Mouse (Mus musculus) urinary bladder, postnatal 4 days (tissue): ENCODE data around the gene Ech1.

Source experiments
- DNase-seq, 2 experiments: peaks; one replicate each; pipeline ENCODE4 v3.0.0; 2021 to 2022; ENCODE audit warnings: low spot score in 2 of 2

The Ech1 gene

GRCm38 (mm10) chr7:28862817-28863499 lies 37.9 kb downstream of the Ech1 start:
- no peak for DNase-seq

DNA sequence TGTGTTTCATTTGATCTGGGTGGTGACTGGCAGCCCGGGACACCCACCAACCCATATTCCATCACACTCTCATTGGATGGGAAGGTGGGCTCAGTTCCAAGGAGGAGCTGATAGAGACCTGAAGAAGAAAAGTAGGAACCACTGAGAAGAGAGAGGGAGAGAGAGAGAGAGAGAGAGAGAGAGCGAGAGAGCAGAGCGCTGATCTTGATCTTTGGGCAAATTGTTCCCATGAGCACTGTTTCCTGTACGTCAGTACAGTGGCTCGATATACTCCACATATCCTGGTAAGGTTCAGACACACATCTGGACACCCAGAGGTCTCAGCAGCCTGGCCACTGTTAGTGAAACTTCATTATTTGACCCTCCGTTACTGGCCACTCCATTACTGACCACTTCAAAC lies 38.5 kb downstream of the Ech1 start, which contains the start of gene Lgals7:
Gene Lgals7 (plus strand): TSS at position 314 of the 400 bp plus-strand sequence.
- no peak for DNase-seq

DNA sequence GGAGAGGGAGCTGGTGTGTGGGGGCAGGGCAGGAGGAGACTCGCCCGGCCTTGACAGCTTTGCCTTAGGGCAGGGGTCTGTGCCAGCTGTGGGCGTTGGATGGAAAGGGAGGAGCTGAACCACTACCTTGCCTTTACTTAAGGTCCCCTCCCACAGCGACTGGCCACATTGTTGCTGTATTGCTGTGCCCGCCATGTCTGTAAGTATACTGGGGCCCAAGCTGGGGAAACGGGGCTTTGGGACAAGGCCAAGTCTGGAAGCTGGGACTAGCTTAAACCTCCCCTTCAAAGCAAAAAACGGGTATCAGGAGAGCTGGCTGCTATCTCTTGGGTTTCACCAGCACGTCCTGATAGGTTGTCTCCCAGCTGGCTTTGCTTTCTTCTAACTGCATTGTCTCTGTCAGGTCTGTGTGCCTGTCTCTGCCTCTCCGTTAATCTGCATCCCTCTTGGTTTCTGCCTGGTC lies 39.3 kb downstream of the Ech1 start:
- peak in 1 of 2 experiments; percentile 47 for DNase-seq

GRCm38 (mm10) chr7:28865481-28866300 lies 40.7 kb downstream of the Ech1 start:
- peak; percentile 79 to 84 for DNase-seq

- DNase-seq, result no peak
Measured at GRCm38 (mm10) chr7:28866769-28867507, 41.9 kb downstream of the Ech1 start.

DNA sequence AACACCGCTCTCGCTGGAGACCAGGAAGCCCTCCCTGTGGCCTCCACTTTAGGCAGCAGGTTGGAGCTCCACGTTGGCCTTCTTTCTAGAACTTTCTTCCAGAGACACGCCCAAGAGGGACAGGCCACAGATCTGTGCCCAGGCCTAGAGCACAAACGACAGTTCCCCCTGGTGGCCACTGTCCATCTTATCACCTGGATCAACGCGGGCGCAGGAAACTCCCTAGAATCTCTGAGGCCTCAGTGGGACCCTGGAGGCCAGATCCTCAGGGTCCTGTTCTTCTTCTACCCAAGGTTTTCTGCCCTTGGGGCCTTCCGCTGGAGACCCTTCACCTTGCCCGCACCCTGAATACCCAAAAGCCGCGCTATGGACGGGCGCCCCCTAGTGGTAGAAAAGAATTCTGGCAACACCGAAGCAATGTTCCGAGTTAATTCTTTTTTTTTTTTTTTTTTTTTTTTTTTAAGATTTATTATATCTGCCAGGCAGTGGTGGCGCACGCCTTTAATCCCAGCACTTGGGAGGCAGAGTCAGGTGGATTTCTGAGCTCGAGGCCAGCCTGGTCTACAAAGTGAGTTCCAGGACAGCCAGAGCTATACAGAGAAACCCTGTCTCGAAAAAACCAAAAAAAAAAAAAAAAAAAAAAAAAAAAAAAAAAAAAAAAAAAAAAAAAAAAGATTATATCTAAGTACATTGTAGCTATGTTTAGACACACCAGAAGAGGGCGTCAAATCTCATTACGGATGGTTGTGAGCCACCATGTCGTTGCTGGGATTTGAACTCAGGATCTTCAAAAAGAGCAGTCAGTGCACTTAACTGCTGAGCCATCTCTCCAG lies 42.7 kb downstream of the Ech1 start:
- DNase-seq, result peak; percentile 51 to 77

GRCm38 (mm10) chr7:28870901-28871664 lies 46.1 kb downstream of the Ech1 start:
- DNase-seq, result no peak

DNA sequence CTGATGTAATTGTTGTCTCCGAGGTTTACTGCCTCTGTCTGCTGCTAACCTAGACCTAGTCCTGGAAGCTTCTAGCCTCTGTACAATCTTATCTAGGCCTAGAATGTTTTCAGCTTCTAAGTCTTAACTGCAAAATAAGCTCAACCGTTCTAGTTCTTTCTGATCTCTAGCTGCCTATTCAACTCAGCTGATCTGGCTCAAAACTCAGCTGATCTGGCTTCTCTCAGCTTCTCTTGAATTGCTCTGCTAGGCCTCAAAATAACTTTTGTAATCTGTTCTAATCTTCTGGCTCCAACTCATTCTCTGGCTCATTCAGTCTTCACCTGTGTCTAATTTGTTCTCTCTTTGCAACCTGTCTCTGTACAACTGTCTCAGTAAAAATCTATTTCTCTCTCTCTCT lies 49.5 kb downstream of the Ech1 start:
- DNase-seq, result no peak

GRCm38 (mm10) chr7:28876099-28876498 lies 51.1 kb downstream of the Ech1 start:
- DNase-seq, result no peak

DNA sequence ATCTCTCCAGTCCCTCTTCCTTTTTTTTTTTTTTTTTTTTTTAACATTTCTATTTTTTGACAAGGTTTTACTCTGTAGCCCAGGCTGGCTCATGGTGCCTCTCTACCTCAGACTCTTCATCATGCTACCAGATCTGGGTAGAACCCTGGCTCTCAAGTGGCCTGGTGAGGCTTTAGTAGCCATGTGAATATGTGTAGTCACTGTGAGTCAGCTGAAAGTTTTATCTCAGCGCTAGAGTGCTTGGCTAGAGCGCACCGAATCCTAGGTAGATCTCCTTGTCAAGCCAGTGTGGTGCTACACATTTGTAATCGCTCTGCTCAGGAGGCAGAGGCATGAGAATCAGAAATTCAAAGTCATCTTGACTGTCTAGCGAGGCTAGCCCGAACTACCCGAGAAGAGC lies 52.1 kb downstream of the Ech1 start:
- DNase-seq, result no peak

DNA sequence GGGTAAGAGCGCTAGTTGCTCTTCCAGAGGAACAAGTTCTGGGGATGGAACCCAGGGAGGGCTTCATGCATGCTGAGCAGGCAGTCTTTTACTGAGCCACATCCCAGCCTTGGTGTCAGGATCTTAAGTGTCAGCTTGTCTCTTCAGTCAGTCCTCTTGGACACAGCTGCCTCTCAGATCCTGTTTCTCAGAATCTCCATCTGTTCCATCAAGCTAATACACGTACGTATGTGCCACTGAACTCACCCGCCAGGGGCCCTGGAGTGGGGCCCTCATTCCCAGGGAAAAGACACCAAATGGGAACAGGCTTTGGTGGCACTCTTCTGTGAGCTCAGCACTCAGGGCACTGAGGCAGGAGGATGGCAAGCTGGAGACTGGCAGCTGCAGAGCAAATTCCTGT lies 52.8 kb downstream of the Ech1 start:
- no peak for DNase-seq

DNA sequence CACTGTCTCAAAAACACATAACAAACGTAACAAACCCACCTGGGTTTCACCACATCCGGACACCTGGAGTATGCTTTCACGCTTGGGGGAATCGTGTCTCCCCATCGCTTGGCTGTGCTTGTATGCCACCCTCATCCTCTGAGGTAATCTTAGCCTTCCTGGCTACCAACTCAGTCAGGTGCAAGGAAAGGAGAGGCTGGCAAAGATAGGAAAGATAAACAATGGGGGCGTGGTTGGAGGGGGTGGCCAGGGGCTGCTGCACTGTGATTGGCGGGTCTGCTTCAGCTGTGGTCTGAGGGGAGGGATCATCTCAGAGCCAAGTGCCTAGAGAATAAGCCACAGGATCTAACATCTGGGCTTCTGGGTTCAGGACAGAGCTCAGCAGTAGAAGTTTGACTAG lies 54.6 kb downstream of the Ech1 start:
- DNase-seq, result no peak

- DNase-seq, result no peak
Measured at GRCm38 (mm10) chr7:28880554-28880953, 55.5 kb downstream of the Ech1 start.

DNA sequence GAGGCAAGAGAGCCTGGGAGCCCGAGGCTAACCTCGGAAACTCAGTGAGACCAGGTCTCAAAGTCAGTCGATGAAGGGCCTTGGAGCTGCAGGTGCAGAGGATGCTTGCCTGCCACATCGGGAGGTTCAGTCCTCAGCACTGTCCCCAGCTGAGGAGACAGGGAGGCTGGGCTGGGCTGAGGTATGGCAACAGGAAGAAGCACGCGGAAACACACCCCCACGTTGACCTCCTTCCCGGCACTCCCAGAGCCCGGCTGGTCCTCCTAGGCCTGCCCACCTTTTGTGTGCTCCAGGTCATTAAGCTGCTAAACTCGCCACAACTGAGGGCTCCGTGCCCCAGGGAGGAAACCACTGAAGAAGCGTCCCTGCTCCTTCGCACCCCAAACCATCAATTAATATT lies 56.2 kb downstream of the Ech1 start, which contains the start of gene Capn12:
Gene Capn12 (plus strand): TSS at position 224 of the 400 bp plus-strand sequence.
- DNase-seq, result no peak
